Mouse (Mus musculus) MN1 (cell line): ENCODE data around the gene Dcaf11.

Experiments
- DNase-seq: peaks from one replicate; pipeline ENCODE4 v3.0.0-alpha.2; 2016; ENCODE audit warnings: low spot score

The Dcaf11 gene

GRCm38 (mm10) chr14:55559799-55560201 lies at the start of gene Dcaf11:
Gene Dcaf11 (plus strand): TSS chr14:55560006.
- DNase-seq, result peak; percentile 96

DNA sequence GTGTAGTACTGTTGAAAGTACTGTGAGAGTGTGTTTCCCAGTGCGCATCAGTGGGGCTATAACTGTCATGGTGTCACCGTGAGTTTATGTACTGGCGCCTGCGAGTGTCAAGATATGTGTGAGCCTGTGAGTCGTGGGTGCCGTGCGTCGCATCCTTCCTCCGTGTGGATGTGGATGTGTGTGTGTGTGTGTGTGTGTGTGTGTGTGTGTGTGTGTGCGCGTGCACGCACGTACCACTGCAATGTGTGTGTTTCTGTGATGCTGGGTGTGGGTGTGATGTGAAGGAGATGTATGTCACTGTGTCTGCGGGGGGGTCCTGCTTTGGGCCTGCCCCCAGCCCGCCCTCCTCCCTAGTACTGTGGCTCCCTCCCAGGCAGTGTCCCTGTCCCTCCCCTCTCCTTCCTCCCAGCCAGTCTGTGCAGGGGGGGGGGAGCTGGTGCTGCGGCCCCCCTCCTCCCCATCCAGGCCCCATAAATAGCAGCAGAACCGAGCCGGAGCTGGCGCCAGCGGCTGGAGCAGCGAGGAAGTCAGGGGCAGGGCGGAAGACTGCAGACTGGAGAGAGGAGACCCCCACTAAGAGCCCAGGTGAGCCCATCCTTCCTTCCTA lies 49.6 kb upstream of the Dcaf11 start, which contains the start of gene Cpne6:
TSS of gene Cpne6 (plus strand) at position 321 of the 607 bp plus-strand sequence.
- no peak for DNase-seq

GRCm38 (mm10) chr14:55511037-55511436 lies 48.8 kb upstream of the Dcaf11 start:
- no peak for DNase-seq

- no peak for DNase-seq
Observed at GRCm38 (mm10) chr14:55513927-55514326, 45.9 kb upstream of the Dcaf11 start.

- no peak for DNase-seq
Observed at GRCm38 (mm10) chr14:55515846-55516245, 44.0 kb upstream of the Dcaf11 start.

DNA sequence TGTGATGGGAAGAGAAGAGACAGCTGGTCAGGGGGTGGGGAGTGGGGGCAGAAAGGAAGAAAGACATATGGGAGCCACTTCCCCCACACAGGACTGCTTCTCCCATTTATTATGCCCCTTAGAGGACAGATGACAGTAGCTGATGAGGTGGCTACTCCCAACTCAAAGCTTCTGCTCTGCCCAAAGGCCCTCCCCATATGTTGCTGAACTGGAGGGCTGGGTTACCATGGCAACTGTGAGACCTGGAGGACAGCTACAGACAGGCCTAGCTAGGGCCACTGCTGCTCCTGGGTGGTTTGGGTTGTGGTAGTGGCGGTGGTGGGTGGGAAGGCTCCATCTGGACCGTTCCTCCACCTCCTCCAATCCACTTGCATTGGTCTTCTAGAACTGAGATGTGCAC lies 40.9 kb upstream of the Dcaf11 start:
- peak; percentile 51 for DNase-seq

DNA sequence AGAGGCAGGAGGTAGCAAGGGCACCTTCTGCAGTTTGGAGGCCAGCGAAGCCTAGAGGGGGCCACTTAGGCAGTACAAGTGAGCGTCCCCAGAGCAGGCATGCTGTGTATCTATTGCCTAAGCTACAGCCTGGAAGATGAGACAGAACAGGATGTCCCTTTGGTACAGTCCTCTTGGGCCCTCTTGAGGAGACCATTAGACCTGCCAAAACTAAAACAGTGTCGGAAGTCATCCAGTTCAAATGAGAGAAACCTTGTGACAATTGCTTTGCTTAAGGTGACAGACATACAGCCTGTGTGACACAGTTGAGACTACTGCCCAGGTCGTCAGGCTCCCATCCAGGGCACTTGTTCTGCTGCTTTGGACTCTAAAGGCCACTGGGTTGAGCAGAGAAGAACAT lies 40.2 kb upstream of the Dcaf11 start:
- DNase-seq, result no peak

DNA sequence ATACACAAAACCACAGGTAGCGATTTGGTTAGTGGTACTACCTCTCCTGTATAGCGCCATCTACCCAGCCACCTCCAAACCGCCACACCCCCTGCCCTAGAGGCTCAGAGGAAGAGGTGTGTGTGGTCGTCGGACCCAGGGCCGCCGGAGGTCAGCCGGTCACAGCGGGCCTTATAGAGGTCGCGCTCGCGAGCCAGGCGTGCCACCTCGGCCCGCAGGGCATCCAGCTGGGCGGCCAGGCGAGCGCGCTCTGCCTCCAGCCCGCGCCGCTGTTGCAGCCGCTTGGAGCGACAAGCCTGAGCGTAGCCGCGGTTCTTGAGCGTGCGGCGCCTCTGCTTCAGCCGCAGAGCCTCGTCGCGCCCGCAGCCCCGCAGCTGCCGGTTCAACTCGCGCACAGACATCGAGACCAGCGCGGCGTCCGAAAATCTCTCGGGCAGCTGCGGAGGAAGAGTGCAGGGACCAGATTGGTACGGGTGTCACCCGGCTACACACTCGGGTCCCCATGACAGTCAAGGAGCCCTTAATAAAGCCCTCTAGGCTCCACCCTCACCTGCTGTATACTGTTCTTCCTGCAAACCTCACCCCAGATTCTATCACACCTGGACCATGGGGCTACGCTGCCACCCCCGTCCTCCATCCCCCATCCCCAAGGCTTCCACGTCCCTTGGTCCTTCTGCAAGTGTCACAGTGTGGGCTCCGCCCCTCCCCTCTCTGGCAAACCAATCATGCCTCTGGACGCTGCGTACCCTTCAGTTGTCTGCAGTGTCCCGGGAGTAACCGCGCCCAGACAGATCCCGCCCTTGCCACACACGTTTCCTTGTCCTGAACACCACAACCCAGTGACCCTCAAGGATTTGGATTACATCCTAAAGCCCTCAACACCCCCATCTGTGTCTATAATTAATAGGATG lies 39.1 kb upstream of the Dcaf11 start:
- DNase-seq, result peak; percentile 40

GRCm38 (mm10) chr14:55524062-55524461 lies 35.7 kb upstream of the Dcaf11 start:
- no peak for DNase-seq

- no peak for DNase-seq
Observed at GRCm38 (mm10) chr14:55524785-55525184, 35.0 kb upstream of the Dcaf11 start, which contains the start of gene Nrl. Gene Nrl (minus strand): TSS chr14:55524981.

GRCm38 (mm10) chr14:55526674-55527073 lies 33.1 kb upstream of the Dcaf11 start:
- no peak for DNase-seq

GRCm38 (mm10) chr14:55527940-55528339 lies 31.9 kb upstream of the Dcaf11 start:
- peak; percentile 50 for DNase-seq

- DNase-seq, result no peak
Observed at GRCm38 (mm10) chr14:55536116-55536745, 23.6 kb upstream of the Dcaf11 start.

DNA sequence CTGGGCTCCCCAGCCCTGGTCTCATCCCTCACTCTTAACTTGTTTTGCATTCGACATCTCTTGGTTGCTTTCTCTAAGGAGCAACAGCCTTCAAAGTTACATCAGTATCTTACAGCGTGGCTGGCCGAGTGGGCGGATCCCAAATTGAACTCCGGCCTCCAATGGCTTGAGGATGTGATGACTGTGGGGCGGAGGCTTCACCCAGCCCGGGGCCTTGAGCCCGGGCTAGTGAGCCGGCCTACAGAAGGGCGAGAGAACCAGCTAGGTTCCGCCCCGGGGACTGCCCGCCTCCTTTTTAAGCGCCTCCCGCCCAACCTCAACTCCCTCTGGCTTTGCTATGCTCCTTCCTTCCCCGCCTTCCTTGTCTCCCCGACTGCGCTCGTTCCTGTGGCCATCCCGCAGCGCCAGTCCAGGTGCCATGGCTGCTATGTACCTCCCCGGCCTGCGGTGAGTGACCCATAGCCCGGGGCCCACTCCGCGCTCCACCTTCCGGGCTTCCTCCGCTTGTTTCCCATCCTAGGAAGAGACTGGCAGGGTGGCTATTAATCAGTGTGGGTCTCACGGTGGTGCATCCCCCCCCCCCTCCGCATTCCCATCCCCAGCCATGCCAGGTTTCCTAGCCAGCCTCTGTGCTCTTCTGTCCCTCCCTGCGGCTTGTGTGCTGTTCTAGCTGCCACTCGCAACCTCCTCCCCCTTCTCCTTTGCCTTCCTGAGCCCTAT lies 19.6 kb upstream of the Dcaf11 start, which contains the start of gene Pck2:
TSS of gene Pck2 (plus strand) at position 200 of the 720 bp plus-strand sequence.
- peak; percentile 96 for DNase-seq

GRCm38 (mm10) chr14:55540787-55541321 lies 19.0 kb upstream of the Dcaf11 start:
- DNase-seq, result peak; percentile 85

GRCm38 (mm10) chr14:55542268-55542667 lies 17.5 kb upstream of the Dcaf11 start:
- no peak for DNase-seq

DNA sequence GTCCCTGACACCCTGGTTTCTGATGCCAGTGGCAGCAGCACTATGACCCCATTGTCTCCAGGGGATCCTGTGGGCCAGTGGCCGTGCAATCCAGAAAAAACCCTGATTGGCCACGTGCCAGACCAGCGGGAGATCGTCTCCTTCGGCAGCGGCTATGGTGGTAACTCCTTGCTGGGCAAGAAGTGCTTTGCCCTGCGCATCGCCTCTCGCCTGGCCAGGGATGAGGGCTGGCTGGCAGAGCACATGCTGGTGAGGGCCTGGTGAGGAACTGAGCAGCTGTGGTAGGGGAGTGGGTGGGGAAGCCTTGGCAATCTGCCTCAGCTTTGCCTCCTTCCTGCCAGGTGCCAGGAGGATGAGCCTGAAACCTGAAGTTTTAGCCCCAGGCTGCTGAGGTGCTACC lies 15.5 kb upstream of the Dcaf11 start:
- peak; percentile 69 for DNase-seq

GRCm38 (mm10) chr14:55550191-55550590 lies 9.6 kb upstream of the Dcaf11 start:
- DNase-seq, result no peak

DNA sequence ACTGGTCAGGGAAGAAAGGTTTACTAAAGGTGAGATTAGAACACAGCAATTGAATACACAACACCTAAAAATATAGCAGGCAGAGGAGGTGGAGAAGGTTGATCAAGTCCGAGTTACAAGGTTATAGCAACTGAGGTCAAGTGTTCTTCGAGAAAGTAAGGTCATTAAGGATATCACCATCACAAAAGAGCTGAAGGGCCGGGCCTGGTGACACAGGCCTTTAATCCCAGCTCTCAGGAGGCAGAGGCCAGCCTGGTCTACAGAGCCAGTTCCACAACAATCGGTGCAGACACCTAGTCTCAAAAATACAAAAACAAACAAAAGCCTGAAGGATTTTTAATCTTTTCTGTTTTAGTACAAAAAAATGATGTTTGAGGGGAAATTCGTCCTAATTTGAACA lies 8.5 kb upstream of the Dcaf11 start:
- DNase-seq, result no peak

DNA sequence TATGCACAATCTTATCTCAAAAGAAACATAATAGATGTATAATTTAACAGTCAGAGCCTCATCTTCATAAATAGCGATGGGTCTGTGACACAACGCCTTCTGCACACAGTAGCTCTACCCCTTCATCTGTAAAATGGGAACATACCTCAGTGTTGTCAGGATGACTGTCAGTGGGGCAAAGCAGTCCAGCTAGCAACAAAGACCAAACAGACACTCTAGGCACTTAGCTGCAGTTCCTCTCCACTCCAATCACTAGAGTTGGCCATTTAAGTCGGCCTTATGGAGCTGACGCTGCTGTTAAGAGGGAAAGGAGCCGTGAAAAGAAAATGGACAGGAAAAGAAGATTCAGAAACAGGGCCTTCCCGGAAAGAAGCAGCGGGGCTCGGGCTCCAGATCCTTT lies 8.0 kb upstream of the Dcaf11 start:
- DNase-seq, result no peak

GRCm38 (mm10) chr14:55554635-55555034 lies 5.2 kb upstream of the Dcaf11 start:
- DNase-seq, result no peak

DNA sequence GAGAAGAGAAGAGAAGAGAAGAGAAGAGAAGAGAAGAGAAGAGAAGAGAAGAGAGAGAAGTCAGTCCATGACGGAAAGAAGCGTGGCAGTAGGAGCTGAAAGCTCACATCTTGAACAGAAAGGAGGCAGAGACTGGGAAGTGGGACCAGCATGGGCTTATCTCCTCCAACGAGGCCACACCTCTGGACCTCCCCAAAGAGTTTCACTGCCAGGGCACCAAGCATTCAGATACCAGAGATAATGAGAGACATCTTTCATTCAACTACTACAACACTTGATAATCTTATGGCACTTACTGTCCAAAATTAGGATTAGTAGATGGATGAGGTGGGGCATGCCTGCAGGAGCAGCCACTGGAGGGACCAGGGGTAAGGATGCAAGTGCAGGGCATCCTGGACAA lies 4.0 kb upstream of the Dcaf11 start:
- no peak for DNase-seq
